Mouse (Mus musculus): Measurements from ENCODE around the gene Pygo2.

- TF ChIP-seq CTCF (IDR thresholded peaks at IDR 0.05; ENCODE audit: borderline replicate concordance, insufficient read depth, low read depth, low read length), result no peak
- TF ChIP-seq POLR2A (IDR thresholded peaks at IDR 0.05; ENCODE audit: borderline replicate concordance, insufficient read depth, low read length), result no peak
Observed at GRCm38 (mm10) chr3:89380291-89380690, 49.7 kb upstream of the Pygo2 start.
